ENCODE assay signal across 8 mouse cellular contexts in the genomic region with DNA sequence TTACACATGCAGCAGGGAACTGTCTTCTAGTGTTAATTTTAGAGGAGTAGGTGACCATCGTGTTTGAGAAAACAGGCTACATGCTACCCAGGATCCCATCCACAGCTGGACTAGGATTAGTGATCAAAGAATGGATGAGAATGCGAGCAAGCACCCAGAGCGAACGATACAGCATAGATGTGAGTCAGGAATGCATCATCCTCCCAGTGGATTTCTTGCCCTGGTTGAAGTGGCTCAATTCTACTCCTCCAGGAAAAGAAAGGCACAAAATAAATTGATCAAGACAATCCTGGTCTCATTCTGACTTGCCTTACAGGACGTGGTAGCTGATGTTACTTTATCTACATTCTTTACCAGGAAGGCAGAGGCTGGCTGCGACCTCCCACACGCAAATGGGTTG. TPM values are rescaled to one million over a fixed set of nuclear protein-coding genes. Genes with fewer than 3 reads are reported as not detected.
DNase-seq lines count a peak whose midpoint lies in the region; ATAC-seq and TF ChIP-seq lines count a peak whose summit lies in the region.

TSS of gene Scyl3 (plus strand) at position 255 of the 400 bp plus-strand sequence.

- no peaks in the 10 kb centered on the region for H3K27me3 ChIP-seq in spleen, adult 2 months (ENCODE audit: control insufficient read depth, insufficient read depth, low read length)
- no peaks in the 10 kb centered on the region for H3K27me3 ChIP-seq in hindbrain, embryonic 10.5 days (ENCODE audit: insufficient read depth, poor library complexity, severe bottlenecking)
- no peaks in the 10 kb centered on the region for H3K27me3 ChIP-seq in liver, embryonic 12.5 days (replicated peaks)
- no peaks in the 10 kb centered on the region for H3K27me3 ChIP-seq in stomach, embryonic 16.5 days (ENCODE audit: control insufficient read depth, insufficient read depth, low read length)

- no peak for TF ChIP-seq CTCF in spleen, adult 2 months (IDR thresholded peaks at IDR 0.05; ENCODE audit: extremely low read depth, insufficient read depth, insufficient read length, insufficient replicate concordance)

- peaks cover 2% of the 10 kb centered on the region; the same call in 1 of the 2 replicates for H3K4me1 ChIP-seq in spleen, adult 2 months (ENCODE audit: control insufficient read depth, insufficient read depth, insufficient read length)
- peaks cover 19% of the 10 kb centered on the region for H3K4me1 ChIP-seq in hindbrain, embryonic 10.5 days (replicated peaks)
- peaks cover 32% of the 10 kb centered on the region for H3K4me1 ChIP-seq in liver, embryonic 12.5 days
- H3K4me1 ChIP-seq in stomach, embryonic 16.5 days (ENCODE audit: control insufficient read depth, insufficient read depth, low read length): peaks cover 7% of the 10 kb centered on the region

- WGBS in spleen, adult 2 months: 81% methylated on average over 7 of the region's 7 CpGs
- WGBS in hindbrain, embryonic 10.5 days: 73% methylated on average over 7 of the region's 7 CpGs
- 63% methylated on average over 7 of the region's 7 CpGs for WGBS in liver, embryonic 12.5 days (ENCODE audit: insufficient replicate concordance)
- 71% methylated on average over 7 of the region's 7 CpGs for WGBS in stomach, embryonic 16.5 days

- ATAC-seq in liver, embryonic 12.5 days: no peak
- no peak for ATAC-seq in stomach, embryonic 16.5 days (ENCODE audit: insufficient read depth, low FRiP score)

- H3K4me3 ChIP-seq in spleen, adult 2 months (ENCODE audit: extremely low read depth, insufficient read depth, insufficient read length): peak within 1 kb of the TSS; percentile 93
- H3K4me3 ChIP-seq in hindbrain, embryonic 10.5 days: peak within 1 kb of the TSS; percentile 92
- H3K4me3 ChIP-seq in liver, embryonic 12.5 days: peak within 1 kb of the TSS; percentile 95
- peak within 1 kb of the TSS; percentile 92 for H3K4me3 ChIP-seq in stomach, embryonic 16.5 days (replicated peaks; ENCODE audit: low read length)

- H3K36me3 ChIP-seq in spleen, adult 2 months (ENCODE audit: control insufficient read depth, insufficient read depth, low read length): peaks cover 1% of the 10 kb centered on the region; the same call in 1 of the 2 replicates
- peaks cover 8% of the 10 kb centered on the region for H3K36me3 ChIP-seq in hindbrain, embryonic 10.5 days
- H3K36me3 ChIP-seq in liver, embryonic 12.5 days: peaks cover 14% of the 10 kb centered on the region
- H3K36me3 ChIP-seq in stomach, embryonic 16.5 days (ENCODE audit: control insufficient read depth, insufficient read depth, low read length): 0 out of 2 replicates have a peak, but pooled peaks cover 4% of the 10 kb centered on the region

- H3K9ac ChIP-seq in liver, embryonic 12.5 days: peak within 1 kb of the TSS; percentile 95
- H3K9ac ChIP-seq in stomach, embryonic 16.5 days (ENCODE audit: low read length): peak within 1 kb of the TSS; percentile 93

- peak within 1 kb of the TSS; percentile 95 for H3K27ac ChIP-seq in spleen, adult 2 months (ENCODE audit: insufficient read depth, low read length)
- H3K27ac ChIP-seq in hindbrain, embryonic 10.5 days: peak within 1 kb of the TSS; percentile 94
- H3K27ac ChIP-seq in liver, embryonic 12.5 days: peak within 1 kb of the TSS; percentile 73
- H3K27ac ChIP-seq in stomach, embryonic 16.5 days (ENCODE audit: low read length): peak within 1 kb of the TSS; percentile 87; the same call in 1 of the 2 replicates

- TF ChIP-seq POLR2A in spleen, adult 2 months (IDR thresholded peaks at IDR 0.05; ENCODE audit: low read depth, low read length): no peak

- H3K9me3 ChIP-seq in hindbrain, embryonic 10.5 days: no peaks in the 10 kb centered on the region
- no peaks in the 10 kb centered on the region for H3K9me3 ChIP-seq in liver, embryonic 12.5 days (replicated peaks)
- no peaks in the 10 kb centered on the region for H3K9me3 ChIP-seq in stomach, embryonic 16.5 days (replicated peaks; ENCODE audit: control insufficient read depth, low read length)

- H3K4me2 ChIP-seq in liver, embryonic 12.5 days: peak within 1 kb of the TSS; percentile 81
- H3K4me2 ChIP-seq in stomach, embryonic 16.5 days (ENCODE audit: low read depth, low read length): peak within 1 kb of the TSS; percentile 57

- DNase-seq in cerebellum, adult 8-10 months: peak; percentile 7
- no peak for DNase-seq in cerebellum, adult 11 months
- no peak for DNase-seq in spleen, adult 2 months (ENCODE audit: low read depth in 1 of 2, low spot score in 2 of 2)
- DNase-seq in spleen, adult 12 weeks (ENCODE audit: low spot score): no peak
- no peak for DNase-seq in hindbrain, embryonic 10.5 days (ENCODE audit: low spot score)
- DNase-seq in spleen, postnatal 36 days (ENCODE audit: low spot score in 2 of 2): no peak

RNA-seq across cellular contexts. Expression of gene Scyl3, which starts in this region (rescaled TPM):
- polyA plus RNA-seq in spleen, adult 2 months (2012; rRNA removed): 8.5 TPM in 2 replicates
- polyA plus RNA-seq in hindbrain, embryonic 10.5 days (2016; fragmentation: Nextera tagmentation; extraction: Ambion mirVana): 16.0 and 17.6 TPM in 2 replicates
- 17.0 and 18.8 TPM in 2 replicates for polyA plus RNA-seq in liver, embryonic 12.5 days (2016; fragmentation: Nextera tagmentation; extraction: Ambion mirVana)
- 14.6 and 16.8 TPM in 2 replicates for polyA plus RNA-seq in stomach, embryonic 16.5 days (2015; fragmentation: Nextera tagmentation; extraction: Ambion mirVana)
